Mouse (Mus musculus) urinary bladder, adult 18-20 months (tissue): ENCODE data around the gene Fam198a.
"Not testable (repeated sequence)": the region's sequence is repeated elsewhere in the genome, so short reads cannot be mapped to it uniquely, and the experiment has no call there.

ENCODE experiments used
- DNase-seq, 2 experiments: peaks; one replicate each; pipeline ENCODE4 v3.0.0; 2022; ENCODE audit warnings: low spot score in 2 of 2, mixed read lengths in 2 of 2

Fam198a gene

DNA sequence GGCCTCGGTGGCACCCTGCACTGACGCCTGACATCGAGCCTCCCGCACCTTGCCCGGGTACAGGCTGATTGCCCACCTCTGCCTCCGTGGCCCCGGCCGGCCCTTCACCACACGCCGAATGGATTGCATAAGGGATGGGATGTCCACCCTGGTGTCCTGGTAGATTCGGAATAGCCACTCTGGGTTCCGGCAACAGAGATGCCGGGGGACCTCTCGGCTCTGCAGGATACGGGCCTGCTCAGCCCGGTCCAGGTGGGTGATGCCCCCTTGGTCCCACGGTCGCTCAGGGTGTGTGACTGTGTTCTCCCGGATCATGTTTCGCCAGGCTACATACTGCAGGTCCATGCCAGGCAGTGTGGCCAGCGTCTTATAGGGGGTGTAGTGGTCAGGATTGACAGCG is 31.4 kb downstream of the Fam198a start:
- no peak for DNase-seq

DNA sequence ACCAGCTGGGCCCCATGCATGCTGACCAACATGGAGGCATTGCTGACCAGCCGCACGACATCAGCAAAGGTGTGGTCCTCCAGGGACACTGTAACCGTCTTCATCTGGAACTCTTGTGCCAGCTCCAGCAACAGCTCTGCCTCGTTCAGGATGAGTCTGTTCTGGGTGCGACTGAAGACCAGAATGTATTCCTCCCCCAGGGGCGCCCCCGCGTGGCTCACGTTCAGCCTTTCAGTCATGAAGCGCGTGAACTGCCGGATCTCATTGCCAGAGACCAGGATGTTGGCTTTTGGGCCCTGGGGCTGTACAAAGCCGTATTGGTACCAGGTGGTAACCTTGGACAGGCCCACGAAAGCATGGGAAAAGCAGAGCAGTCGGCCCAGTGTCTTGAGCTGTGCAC is 31.9 kb downstream of the Fam198a start:
- DNase-seq: no peak

DNA sequence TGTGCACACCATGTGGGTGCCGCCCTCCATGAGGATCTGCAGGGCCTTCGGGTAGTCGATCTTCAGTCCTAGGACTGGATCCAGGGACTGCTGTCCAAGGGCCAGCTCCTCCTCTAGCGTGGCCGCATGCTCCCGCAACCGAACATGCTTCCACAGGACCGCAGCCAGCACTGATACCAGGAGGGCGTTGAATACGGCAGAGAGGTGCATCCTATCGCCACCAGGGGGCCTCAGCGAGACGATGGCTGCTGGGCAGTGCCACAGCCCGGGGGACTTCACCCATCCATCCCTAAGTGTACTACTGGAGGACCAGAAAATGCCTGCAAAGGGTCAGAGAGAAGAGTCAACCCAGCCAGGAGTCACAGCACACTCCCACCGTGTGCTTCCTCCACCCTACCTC is 32.7 kb downstream of the Fam198a start:
- peak in 1 of 2 experiments; percentile 66 for DNase-seq

DNA sequence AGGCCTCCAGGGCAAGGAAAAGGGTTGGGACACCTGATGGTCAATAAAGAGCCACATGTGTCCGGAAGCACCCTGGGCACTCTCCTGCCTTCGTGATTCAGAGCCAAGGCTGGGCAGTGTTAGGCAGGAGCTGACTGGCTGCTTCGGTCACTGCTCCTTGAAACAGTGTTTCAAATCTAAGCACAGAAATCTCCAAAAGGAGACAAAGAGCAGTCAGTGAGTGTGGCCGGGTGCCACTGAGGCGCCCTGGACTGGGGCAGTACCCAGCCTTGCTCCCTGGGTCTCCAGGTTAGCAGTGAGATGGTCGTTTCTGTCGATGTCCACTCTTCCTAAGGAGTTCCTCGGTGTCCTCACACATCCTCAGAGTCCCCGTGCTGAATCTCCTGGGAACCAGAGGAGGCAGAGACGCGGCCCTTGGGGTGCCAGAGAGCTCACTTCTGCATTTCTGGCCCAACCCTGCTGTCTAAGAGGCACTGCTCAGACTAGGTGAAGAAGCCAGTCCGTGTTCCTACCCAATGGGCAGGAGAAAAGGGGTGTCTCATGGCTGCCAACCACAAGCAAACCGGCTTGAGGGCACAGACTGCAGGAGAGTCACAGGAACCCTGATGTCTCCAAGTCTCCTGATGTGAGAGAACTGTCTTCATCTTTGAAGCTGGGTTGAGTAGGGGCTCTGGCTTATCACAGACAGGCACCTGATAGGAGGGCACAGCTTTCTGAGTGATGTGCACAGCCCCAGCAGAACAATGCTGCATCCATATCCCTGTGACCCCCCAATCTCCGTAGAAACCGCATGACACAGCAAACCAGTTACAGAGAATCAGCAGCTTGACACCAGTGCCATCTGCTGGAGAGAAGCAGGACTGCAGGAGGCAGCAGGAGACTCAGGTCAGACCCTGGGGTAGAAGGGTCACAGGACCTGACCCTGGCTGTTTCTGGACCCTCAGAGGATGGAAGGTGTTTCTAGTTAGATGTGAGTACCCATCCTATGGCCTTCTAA is 34.0 kb downstream of the Fam198a start:
- DNase-seq: peak in 1 of 2 experiments; percentile 62

DNA sequence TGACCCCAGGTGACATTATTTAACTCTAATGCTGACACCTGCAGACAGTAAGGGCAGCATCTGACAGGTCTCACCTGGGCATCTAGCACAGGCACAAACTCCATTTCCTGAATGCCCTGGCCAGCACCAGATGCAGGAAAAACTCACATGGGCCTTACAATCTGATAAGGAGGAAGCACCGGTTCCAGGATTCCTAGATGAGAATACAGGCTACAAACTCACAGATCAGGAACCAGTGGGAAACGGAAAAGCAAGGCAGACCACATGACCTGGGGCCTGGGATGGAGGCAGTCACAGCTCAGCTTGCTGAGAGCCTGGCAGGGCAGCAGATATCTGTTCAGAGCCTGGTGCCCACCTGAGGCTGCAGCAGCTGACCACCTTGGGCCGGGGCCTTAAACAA is 38.1 kb downstream of the Fam198a start:
- no peak for DNase-seq

DNA sequence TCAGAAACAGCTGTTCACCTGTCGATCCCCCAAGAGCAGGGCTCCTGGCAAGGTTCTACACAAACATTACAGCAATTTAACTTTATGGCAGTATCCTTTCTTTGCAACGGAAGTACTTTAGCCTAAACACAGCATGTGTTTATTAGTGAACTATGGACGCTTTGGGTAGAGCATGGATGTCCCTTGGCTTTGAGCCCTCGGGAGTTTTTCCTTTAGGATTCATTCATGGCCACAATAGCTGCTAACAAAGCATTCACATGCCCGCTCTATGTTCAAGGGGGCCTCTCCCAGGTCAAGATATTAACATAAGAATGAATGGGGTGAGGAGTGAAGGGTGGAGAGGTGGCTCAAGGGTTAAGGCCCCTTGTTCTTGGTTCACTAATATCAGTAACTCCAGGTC is 38.7 kb downstream of the Fam198a start:
- DNase-seq: no peak

DNA sequence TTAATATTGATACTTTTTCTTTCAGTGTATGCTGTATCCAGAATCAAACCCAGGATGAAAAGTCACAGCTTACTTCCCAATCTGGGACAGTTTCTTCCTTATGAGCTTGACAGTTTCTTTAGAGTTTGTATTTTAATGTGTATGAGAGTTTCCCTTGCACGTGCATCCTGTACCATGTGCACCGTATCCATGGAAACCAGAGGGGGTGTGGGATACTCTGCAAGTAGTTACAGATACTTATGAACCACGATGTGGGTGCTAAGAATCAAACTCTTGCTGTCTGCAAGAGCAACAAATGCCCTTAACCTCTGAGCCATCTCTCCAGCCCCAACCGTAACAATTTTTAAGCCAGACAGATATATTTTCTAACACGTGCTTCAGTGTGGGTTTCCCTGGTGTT is 40.3 kb downstream of the Fam198a start:
- no peak for DNase-seq

DNA sequence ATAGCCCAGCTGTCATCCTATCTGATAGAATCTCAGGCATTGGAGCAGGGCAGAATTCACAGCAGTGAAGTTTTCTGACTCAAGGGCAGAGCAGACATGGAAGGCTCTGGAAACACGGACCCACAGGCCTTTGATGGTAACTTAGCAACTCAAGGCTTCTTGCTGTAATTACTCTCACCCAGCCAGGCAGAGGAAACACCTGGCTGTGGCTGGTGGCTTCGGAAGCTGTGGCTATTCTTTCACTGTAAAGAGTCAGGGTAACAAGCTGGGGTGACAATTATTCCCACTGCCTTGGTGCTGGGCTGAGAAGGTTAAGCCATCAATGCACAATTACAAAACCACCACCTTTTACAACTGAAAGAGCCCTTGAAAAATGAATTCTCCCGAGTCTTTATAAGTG is 42.3 kb downstream of the Fam198a start:
- no peak for DNase-seq

DNA sequence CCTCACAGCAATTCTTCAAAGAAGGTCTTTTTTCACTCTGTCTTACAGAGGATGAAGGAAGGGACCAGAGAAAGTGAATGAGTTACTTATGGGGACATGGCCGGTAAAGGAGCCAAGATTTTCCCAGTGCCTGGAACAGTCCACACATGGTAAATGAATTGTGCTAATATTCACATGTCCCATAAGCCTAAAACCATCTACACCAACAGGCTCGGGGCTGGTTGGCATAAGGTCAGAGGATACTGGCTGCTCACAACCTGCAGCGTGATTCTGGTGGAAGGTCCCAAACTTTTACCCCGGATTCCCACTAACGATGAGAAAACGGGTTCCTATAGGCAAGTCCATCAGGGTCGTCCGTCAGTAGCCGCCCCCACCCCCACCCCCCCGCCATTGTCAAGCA is 44.3 kb downstream of the Fam198a start:
- DNase-seq: no peak

DNA sequence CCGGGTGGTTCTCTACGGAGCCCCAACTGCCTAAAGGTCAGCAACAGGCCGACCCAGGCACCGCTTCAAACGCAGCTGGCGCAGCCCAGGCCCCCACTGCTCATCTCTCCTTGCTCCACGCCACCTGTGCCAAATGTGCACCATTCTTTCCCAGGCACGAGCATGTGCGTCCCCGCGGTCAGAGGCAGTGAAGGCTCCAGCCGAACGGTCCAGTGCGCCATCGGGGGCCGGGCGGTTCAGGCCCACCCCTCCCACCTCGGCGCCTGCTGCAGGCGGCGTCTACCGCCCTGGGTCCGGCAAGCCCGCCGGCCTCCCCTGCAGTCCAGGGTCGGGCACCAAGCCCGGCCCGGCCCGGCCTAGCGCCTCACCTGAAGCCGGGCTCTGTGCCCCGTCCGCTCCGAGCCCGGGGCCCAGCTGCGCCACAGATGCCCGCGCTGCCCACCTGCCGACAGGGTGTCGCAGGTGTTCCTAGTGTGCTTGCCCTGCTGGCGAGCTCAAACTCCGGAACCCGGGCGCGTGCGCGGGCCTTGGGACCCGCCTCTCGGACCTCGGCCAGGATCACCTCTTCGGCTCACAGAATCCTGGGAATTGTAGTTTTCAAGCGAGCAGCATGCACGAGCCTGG is 44.8 kb downstream of the Fam198a start:
- peak; percentile 80 to 81 for DNase-seq

DNA sequence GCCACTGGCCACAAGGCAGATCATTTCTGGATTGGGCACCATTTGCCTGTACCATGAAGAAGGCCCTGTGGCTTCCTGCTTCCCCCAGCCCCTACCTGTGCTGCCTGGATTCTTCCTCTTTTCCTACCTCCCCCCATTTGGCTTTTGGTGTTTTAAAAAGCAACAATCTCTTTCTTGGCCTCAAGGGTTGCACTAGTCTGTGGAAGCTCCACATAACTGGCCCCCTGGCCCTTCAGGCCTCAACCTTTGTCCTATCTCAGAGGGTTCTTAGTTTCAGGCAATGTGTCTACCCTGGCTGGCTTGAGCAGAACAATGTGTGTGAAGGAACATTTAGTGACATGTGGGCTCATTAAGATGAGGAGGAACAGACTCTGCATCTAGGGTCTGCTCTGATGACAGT is 46.2 kb downstream of the Fam198a start, which contains the start of gene Pomgnt2:
TSS of gene Pomgnt2 (minus strand) at position 101 of the 400 bp plus-strand sequence.
- no peak for DNase-seq

DNA sequence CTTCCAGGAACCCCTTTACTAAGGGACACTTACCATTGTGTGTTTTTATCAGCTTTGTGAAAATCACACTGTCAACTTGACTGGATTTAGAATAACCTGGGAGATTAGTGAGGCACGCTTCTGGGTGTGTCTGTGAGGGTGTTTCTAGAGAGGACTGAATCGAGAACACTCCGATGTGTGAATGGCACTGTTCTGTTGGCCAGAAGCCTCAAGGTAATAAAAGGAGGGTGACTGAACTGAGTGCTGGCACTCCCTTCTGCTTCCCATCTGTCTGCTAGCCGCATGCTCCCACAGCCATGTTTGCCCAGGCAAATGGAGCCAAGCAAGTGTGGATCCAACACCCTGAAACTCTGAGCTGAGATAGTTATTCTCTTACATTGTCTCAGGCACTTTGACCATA is 47.2 kb downstream of the Fam198a start:
- DNase-seq: no peak

DNA sequence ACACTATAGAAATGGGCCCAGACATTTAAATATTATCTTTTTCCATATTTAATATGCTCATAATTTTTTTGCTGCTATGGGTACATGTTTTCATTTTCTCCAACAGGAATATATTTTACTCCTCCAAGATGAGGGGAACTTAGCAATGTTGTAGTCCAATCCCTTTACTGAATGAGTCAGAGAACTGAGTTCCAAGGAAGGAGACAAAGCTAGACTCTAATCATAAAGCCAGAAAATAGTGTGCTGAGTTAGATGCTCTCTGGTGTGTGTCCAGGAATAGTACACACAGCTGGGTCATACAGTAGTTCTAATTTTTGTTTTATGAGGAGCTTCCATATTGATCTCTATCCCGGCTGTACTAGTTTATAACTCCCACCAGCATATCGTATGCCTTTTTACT is 55.4 kb downstream of the Fam198a start:
- no peak for DNase-seq

DNA sequence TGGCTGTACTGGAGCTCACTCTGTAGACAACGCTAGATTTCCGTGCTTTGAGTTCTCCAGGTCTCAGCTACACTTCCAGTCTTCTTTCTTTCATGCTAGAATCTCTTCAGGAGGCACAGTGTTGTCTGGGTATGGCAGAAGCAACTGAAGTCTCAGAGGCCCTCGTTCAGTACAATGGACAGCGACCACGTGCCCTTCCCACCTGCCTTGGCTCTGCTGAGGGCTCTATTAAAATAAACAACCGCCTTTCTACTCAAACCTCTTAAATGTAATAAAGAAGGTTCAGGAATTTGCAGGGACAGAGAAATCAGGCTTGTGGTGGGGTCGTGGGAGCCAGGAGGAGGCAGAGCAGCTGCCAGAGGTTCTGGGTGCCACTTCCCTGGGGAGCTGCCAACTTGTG is 55.8 kb downstream of the Fam198a start:
- no peak for DNase-seq

DNA sequence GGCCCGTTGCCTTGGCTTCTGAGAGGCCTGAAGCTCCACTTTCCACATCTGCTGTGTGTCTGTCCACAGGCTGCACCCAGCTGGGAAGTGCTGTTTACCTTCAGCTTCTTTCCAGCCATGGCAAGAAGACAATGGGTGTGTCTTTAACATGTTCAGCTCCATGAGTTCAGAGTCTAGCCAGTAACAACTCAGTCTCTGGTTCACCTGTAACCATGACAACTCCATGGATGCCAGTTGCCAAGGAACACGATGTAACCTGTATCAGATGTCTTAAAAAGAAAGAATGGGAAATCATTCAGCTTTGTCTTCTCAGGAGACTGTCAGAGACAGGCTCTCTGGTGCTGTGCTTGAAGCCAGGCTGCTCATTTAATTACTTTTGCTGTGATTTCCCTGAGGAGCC is 58.1 kb downstream of the Fam198a start:
- no peak for DNase-seq

DNA sequence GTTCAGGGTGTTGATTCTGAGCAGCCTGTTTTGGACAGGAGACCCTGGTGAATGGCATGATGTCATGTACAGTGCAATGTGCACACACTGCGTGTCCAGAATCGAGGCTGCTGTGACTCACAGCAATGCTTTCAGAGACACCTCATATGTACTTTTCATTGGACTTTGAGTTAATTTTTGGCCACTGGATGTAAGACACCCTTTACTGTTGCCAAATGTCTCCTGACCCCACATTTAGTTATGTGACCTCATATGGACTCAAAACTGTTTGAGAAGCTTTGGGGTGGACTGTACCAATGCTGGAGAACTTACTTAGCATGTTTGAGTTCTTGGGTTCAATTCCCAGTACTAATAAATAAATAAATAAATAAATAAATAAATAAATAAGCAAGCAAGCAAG is 60.0 kb downstream of the Fam198a start:
- DNase-seq: no peak

DNA sequence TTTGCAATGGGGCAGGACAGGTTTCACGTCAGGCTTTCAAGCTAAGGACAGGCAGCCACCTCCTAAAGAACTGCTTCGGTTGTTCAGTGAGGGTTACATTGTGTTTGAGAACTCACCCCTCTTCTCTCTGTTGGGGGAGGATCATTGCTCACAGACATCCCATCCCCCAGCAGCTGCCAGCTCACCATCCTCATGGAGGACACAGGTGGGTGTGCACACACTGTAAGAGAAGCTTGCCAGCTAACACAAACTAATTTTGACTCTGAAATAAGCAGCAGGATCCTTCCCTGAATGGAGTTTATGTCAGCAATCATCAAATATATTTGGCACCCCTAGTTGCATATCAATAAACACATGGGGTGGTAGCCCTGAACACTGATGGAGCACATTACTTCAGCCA is 62.0 kb downstream of the Fam198a start:
- no peak for DNase-seq

DNA sequence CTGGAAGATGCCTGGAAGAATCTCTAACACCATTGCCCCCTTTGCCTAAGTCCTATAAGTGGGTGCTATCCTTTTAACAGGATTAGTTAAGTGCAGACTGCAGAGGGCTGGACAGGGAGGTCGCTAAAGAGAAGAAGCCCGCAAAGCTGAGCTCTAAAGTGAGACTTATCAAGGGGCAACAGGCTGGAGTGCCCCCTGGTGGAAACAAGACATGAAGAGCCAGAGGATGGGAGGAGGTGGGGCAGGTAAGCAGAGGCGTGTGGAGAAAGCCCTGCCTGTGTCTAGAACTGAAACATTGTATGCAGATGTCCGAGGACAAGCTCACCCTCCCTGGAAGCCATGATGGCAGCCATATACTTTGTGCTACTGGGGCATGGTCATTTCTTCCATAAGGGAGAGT is 62.8 kb downstream of the Fam198a start:
- no peak for DNase-seq

DNA sequence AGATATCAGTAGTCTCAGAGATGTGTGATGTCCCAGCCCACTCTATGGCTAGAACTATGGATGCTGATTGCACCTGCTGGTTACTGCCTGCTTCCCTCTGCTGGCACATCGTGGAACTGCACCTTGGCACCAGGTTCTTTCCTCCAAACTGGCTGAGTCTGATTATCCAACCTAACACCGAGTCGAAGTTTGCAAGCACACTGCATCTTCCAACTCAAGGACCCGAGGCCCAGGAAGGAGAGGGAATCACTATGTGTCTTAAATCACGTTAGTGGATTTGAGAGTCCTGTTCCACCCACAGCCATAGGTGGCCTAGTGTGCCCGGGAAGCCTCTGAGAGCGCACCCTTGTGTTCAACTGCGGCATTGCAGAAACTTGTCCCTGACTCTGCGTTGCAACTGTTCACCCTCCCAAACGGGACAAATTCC is 63.5 kb downstream of the Fam198a start:
- peak; percentile 48 to 63 for DNase-seq

DNA sequence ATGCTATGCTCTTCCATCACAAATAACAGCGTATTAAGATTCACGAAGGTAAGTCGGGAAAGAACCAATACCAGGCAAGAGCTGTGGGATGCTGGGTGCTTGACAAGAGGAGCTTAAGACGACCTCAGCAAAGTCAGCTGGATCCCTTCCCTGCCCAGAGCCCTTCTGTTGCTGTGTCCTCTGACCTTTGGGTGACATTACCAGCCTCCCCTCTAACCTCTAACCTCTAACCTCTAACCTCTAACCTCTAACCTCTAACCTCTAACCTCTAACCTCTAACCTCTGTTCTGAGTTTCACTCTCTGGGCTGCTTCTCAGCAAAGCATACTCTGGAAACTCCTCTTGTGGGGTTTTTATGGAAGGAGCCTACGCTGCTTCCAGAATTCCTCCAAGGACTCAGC is 67.3 kb downstream of the Fam198a start:
- DNase-seq: no peak

DNA sequence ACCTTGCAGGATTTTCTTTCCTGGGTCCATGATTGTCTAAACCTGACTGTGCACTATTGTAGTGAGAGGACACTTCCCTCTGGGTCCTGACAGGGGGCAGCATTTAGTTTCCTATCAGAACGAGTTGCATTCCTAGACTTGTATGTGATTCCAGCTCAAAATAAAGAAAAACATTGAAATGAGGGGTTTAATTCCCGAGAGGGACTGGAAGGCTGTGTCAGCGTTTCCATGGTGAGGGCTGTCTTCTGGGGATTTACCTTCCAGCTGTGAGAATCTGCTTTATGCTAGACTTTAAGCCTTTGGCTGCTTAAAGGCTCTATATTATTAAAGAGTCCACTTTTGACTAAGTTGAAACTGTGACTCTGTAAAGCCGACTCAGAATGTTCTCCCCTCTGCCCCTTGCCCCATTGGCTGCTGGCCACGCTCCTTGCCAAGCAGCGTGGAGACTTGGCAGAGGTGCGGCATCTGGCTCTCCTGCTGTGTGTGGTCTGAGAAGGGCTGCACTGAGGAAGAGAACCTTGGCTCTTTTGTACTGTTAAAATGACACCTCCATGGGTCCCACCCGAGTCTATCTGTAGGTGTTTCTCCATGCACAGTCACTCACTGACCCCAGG is 68.1 kb downstream of the Fam198a start:
- no peak for DNase-seq

DNA sequence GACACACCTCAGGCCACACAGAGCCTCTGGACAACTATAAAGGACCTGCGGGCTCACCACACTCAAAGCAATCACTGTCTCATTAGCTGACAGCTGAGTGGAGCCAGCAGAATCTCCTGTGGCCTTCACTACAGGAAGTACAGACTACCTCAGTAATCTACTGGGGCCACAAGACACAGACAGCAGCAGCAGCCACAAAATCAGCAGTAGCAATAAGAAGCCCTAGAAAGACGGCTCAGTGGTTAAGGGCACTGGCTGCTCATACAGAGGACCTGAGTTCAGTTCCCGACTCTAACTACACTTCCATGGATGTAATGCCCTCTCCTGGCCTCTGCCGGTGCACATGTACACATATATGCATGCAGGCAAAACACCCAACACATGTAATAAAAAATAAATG is 69.5 kb downstream of the Fam198a start:
- no peak for DNase-seq

DNA sequence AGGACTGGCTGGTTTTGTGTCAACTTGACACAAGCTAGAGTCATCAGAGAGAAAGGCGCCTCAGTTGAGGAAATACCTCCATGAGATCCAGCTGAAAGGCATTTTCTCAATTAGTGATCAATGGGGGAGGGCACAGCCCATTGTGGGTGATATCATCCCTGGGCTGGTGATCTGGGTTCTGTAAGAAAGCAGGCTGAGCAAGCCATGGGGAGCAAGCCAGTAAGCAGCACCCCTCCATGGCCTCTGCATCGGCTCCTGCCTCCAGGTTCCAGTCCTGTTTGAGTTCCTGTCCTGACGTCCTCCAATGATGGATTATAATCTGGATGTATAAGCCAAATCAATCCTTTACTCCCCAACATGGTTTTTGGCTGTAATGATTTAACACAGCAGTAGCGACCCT is 70.4 kb downstream of the Fam198a start:
- not testable (repeated sequence) for DNase-seq
